Mouse (Mus musculus): Measurements from ENCODE around the gene Nsmf.

- TF ChIP-seq CTCF (IDR thresholded peaks at IDR 0.05; ENCODE audit: borderline replicate concordance, control insufficient read depth, extremely low read depth, insufficient read depth, low read length, poor library complexity): no peak
- TF ChIP-seq POLR2A (IDR thresholded peaks at IDR 0.05; ENCODE audit: control insufficient read depth, extremely low read depth, insufficient read depth, low read length, poor library complexity): no peak
Measured at GRCm38 (mm10) chr2:25111184-25111791, 57.1 kb downstream of the Nsmf start.

Data from thymus, adult 2 months (tissue).